Mouse (Mus musculus) frontal cortex, postnatal 36 days (tissue): ENCODE results near the gene Gdpd1.

Experiments used
- DNase-seq, 2 experiments: peaks; one replicate each; pipeline ENCODE4 v3.0.0; 2022; ENCODE audit warnings: low spot score in 2 of 2

The Gdpd1 gene

GRCm38 (mm10) chr11:86992461-86992988 lies 81.3 kb downstream of the Gdpd1 start:
- no peak for DNase-seq

GRCm38 (mm10) chr11:86991241-86991640 lies 82.6 kb downstream of the Gdpd1 start:
- no peak for DNase-seq

DNA sequence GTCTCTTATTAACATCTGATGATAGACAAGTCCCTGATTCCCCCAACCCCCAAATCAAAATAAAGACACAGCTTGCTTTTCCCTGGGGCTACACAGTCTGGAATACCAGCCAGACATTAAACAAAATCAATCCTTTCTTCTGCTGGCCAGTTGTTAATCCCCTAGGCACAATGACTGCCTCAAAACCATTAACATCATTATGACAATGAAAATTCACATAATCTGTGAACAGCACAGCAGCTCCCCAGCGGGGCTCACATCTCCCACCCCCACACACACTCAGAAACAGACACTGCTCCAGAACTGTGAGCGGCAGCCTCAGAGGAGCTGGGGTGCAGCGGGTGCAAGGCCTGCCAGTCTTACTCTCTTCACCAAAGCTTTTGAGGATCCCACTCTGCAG lies 83.6 kb downstream of the Gdpd1 start:
- no peak for DNase-seq

GRCm38 (mm10) chr11:86984990-86985389 lies 88.9 kb downstream of the Gdpd1 start:
- DNase-seq = no peak
